Comparison of ENCODE assay signal across 9 mouse cellular contexts in genomic region chr16:55969147-55969546, GRCm38 (mm10). TPM values are rescaled to one million over a fixed set of nuclear protein-coding genes. Genes with fewer than 3 reads are reported as not detected.
DNase-seq lines count a peak whose midpoint lies in the region; ATAC-seq and TF ChIP-seq lines count a peak whose summit lies in the region.
"Had no signal": no experiment of that assay in that cellular context is flagged by ENCODE, and none has a peak within 500 bp of the region (broad histone marks: within the 10 kb centered on the region; RNA-seq: fewer than 3 reads in every experiment).

No protein-coding gene starts in this region.

- no peak overlapping the region for H3K4me3 ChIP-seq in heart, embryonic 11.5 days (ENCODE audit: low read depth, low read length)
- H3K4me3 ChIP-seq in ES-Bruce4 (ENCODE audit: low read depth, low read length), result no peak overlapping the region
- H3K4me3 ChIP-seq in embryonic fibroblast, embryonic 13.5 days (ENCODE audit: insufficient read depth, low read length), result peak overlapping the region; percentile 17; the same call in 1 of the 2 replicates
- H3K4me3 ChIP-seq: embryonic facial prominence, embryonic 13.5 days had no signal

- no peak for ATAC-seq in heart, embryonic 11.5 days (replicated peaks; ENCODE audit: insufficient number of reproducible peaks, low FRiP score, low TSS enrichment)

- peaks cover 4% of the 10 kb centered on the region; the same call in 1 of the 2 replicates for H3K4me1 ChIP-seq in heart, embryonic 11.5 days (ENCODE audit: control insufficient read depth, insufficient read depth, low read length)
- no peaks in the 10 kb centered on the region for H3K4me1 ChIP-seq in ES-Bruce4 (ENCODE audit: control insufficient read depth, insufficient read depth, low read length)
- peaks cover 14% of the 10 kb centered on the region for H3K4me1 ChIP-seq in embryonic fibroblast, embryonic 13.5 days (ENCODE audit: control insufficient read depth, insufficient read depth, low read length)

- no peak overlapping the region for H3K27ac ChIP-seq in heart, embryonic 11.5 days (ENCODE audit: low read depth, low read length)
- no peak overlapping the region for H3K27ac ChIP-seq in ES-Bruce4 (ENCODE audit: insufficient read depth, low read length)
- no peak overlapping the region for H3K27ac ChIP-seq in embryonic fibroblast, embryonic 13.5 days (ENCODE audit: insufficient read depth, low read length)
- H3K27ac ChIP-seq: embryonic facial prominence, embryonic 13.5 days had no signal

- TF ChIP-seq EP300 in ES-Bruce4 (IDR thresholded peaks at IDR 0.05; ENCODE audit: insufficient read depth, low read depth, low read length), result no peak

- peak; percentile 37 for TF ChIP-seq CTCF in ES-Bruce4 (IDR thresholded peaks at IDR 0.05; ENCODE audit: low read depth, low read length)
- TF ChIP-seq CTCF in embryonic fibroblast, embryonic 13.5 days (IDR thresholded peaks at IDR 0.05; ENCODE audit: borderline replicate concordance, insufficient read depth, low read length), result no peak

- H3K9ac ChIP-seq in heart, embryonic 11.5 days (ENCODE audit: low read depth, low read length), result no peak overlapping the region
- H3K9ac ChIP-seq in ES-Bruce4 (ENCODE audit: low read depth, poor library complexity, severe bottlenecking), result no peak overlapping the region
- H3K9ac ChIP-seq: embryonic facial prominence, embryonic 13.5 days had no signal

- peaks cover 25% of the 10 kb centered on the region for H3K36me3 ChIP-seq in heart, embryonic 11.5 days (ENCODE audit: control insufficient read depth, insufficient read depth, low read length)
- H3K36me3 ChIP-seq in ES-Bruce4 (ENCODE audit: control insufficient read depth, insufficient read depth, low read length, poor library complexity, severe bottlenecking), result peaks cover 55% of the 10 kb centered on the region

- WGBS in heart, embryonic 11.5 days (ENCODE audit: insufficient replicate concordance), result 81% methylated on average over 3 of the region's 3 CpGs

- no peak overlapping the region for H3K4me2 ChIP-seq in heart, embryonic 11.5 days
- H3K4me2 ChIP-seq: embryonic facial prominence, embryonic 13.5 days had no signal

- H3K27me3 ChIP-seq in heart, embryonic 11.5 days (ENCODE audit: control insufficient read depth, insufficient read depth, low read length), result no peaks in the 10 kb centered on the region
- H3K27me3 ChIP-seq in ES-Bruce4 (ENCODE audit: control insufficient read depth, insufficient read depth, low read length, poor library complexity, severe bottlenecking), result no peaks in the 10 kb centered on the region
- H3K27me3 ChIP-seq: embryonic facial prominence, embryonic 13.5 days had no signal

- H3K9me3 ChIP-seq in heart, embryonic 11.5 days (replicated peaks; ENCODE audit: control insufficient read depth, low read length), result no peaks in the 10 kb centered on the region
- no peaks in the 10 kb centered on the region for H3K9me3 ChIP-seq in ES-Bruce4 (replicated peaks; ENCODE audit: control insufficient read depth, insufficient read depth, low read length, poor library complexity, severe bottlenecking)
- H3K9me3 ChIP-seq: embryonic facial prominence, embryonic 13.5 days had no signal

- DNase-seq in heart, postnatal 10 days, result peak; percentile 47 to 70
- DNase-seq in 3134 (ENCODE audit: extremely low read depth, insufficient read length, low spot score), result peak; percentile 25
- DNase-seq in lung, postnatal 10 days, result peak; percentile 77
- DNase-seq in frontal cortex, postnatal 36 days (ENCODE audit: low spot score in 2 of 2), result no peak
- no peak for DNase-seq in frontal cortex, postnatal 25 days (ENCODE audit: low spot score in 2 of 2)

- intact Hi-C loops in heart, postnatal 10 days (cut with DNase I), result loop anchor here (5.0 kb wide), 1 partner anchor 163 kb away; no protein-coding TSS in a partner anchor

- TF ChIP-seq POLR2A in ES-Bruce4 (IDR thresholded peaks at IDR 0.05; ENCODE audit: insufficient read depth, low read length), result no peak
- TF ChIP-seq POLR2A in embryonic fibroblast, embryonic 13.5 days (IDR thresholded peaks at IDR 0.05; ENCODE audit: low read depth, low read length), result no peak

RNA-seq across cellular contexts. Expression of gene Rpl24, which starts 3.1 kb away (rescaled TPM):
- total RNA-seq in heart, postnatal 10 days (2021), result 100 to 1,000 TPM; 671 to 687 TPM
- 617 and 672 TPM in 2 replicates for polyA plus RNA-seq in heart, embryonic 11.5 days (2014; fragmentation: Nextera tagmentation; extraction: Ambion mirVana)
- 1,642 and 1,799 TPM in 2 replicates for polyA plus RNA-seq in ES-Bruce4 (2011; ENCODE audit: insufficient read depth, insufficient read length, low read depth, missing spikeins)
- polyA plus RNA-seq in embryonic fibroblast, embryonic 13.5 days (2011; ENCODE audit: insufficient read length, low read depth, missing spikeins), result 978 and 1,034 TPM in 2 replicates

RNA-seq across cellular contexts. Expression of gene Zbtb11, which starts 4.5 kb away (rescaled TPM):
- 1 to 10 TPM; 9.0 to 9.6 TPM for total RNA-seq in heart, postnatal 10 days (2021)
- 13.3 and 13.8 TPM in 2 replicates for polyA plus RNA-seq in heart, embryonic 11.5 days (2014; fragmentation: Nextera tagmentation; extraction: Ambion mirVana)
- polyA plus RNA-seq in ES-Bruce4 (2011; ENCODE audit: insufficient read depth, insufficient read length, low read depth, missing spikeins), result 19.6 and 20.5 TPM in 2 replicates
- 15.5 and 15.9 TPM in 2 replicates for polyA plus RNA-seq in embryonic fibroblast, embryonic 13.5 days (2011; ENCODE audit: insufficient read length, low read depth, missing spikeins)

RNA-seq across cellular contexts. Expression of gene Cep97, which starts 34.5 kb away (rescaled TPM):
- 1 to 10 TPM; 4.9 to 6.6 TPM for total RNA-seq in heart, postnatal 10 days (2021)
- 7.4 and 11.9 TPM in 2 replicates for polyA plus RNA-seq in heart, embryonic 11.5 days (2014; fragmentation: Nextera tagmentation; extraction: Ambion mirVana)
- 14.6 and 20.6 TPM in 2 replicates for polyA plus RNA-seq in ES-Bruce4 (2011; ENCODE audit: insufficient read depth, insufficient read length, low read depth, missing spikeins)
- 4.3 and 6.7 TPM in 2 replicates for polyA plus RNA-seq in embryonic fibroblast, embryonic 13.5 days (2011; ENCODE audit: insufficient read length, low read depth, missing spikeins)

Comparison
In these comparisons a context has a peak if more than half of its experiments do, and no peak if none do; other contexts are left out.
1. DNase-seq: peak in heart, postnatal 10 days (2 of 2), 3134 (single experiment) and lung, postnatal 10 days (single experiment); none in frontal cortex, postnatal 36 days (0 of 2) and frontal cortex, postnatal 25 days (0 of 2).